Mouse (Mus musculus): ENCODE data around the gene Rfxank.

The Rfxank gene

GRCm38 (mm10) chr8:70139026-70139857, at the start of gene Rfxank, which contains the start of the genes Borcs8 and Mef2b:
TSS of gene Rfxank (minus strand) at chr8:70139154.
TSS of gene Borcs8 (plus strand) at chr8:70139499.
TSS of gene Mef2b (plus strand) at chr8:70139711.
- peak; percentile 96 for DNase-seq (ENCODE audit: extremely low spot score, low spot score)

DNA sequence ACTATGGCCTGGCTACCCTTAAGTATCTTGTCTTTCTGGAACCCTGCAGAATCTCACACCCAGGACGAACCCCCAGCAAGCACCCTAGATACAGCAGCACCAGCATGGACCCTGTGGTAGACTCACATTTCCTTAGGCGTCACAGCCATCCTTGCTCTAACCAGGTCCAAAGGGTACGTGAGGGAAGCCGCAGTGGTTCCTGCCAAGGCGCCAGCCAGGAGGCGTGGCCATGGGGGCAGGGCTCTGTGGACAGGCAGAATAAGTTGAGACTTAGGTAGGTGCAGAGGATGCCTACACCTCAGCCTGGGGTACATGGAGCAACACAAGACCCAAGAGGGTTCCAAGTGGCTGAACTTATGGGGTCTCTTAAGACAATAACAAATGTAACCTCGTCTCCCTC, 49.8 kb upstream of the Rfxank start:
- no peak for DNase-seq (ENCODE audit: extremely low spot score, low spot score)

- no peak for DNase-seq (ENCODE audit: extremely low spot score, low spot score)
These were observed 44.2 kb upstream of the Rfxank start for GRCm38 (mm10) chr8:70183194-70183593.

DNA sequence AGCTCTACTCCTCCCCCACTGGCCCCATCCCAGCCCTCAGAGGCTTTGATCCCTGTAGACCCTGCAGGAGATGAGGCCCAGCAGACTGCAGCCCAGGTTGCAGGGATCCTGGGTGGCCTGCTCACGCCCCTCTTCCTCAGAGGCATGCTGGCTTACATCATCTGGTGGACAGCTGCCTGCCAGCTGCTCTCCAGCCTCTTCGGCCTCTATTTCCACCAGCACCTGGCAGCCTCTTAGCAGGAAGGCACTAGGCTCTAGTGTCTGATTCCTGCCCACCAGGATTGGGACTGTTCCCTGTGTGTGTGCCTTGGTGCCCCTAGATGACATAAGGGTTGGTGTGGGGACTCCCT, 42.9 kb upstream of the Rfxank start:
- peak; percentile 42 for DNase-seq (ENCODE audit: extremely low spot score, low spot score)

DNA sequence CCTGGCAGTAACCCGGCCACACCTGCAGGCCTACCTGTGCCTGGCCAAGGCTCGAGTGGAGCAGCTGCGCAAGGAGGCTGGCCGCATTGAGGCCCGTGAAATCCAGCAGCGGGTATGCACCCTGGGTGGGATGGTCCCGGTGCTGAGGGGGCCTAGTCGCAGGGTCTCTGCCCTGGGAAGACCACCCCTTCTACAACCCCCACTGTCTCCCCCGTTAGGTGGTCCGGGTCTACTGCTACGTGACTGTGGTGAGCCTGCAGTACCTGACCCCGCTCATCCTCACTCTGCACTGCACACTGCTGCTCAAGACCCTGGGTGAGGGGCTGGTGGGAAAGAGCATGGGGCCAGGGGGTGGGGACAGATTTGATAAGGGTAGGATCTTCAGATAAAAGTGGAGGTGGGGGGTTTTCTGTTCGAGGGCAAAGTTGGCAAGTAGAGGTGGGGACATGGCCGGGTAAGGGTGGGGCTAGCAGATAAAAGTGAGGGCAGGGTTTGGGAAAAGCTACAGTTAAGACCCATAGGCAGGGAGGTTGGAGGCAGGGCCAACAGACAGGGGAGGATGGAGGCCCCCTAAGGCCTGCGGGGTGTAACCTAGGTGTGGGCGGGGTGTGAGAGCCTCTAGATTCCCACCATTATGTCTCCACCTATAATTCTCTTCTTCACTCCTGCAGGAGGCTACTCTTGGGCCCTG, 42.4 kb upstream of the Rfxank start:
- DNase-seq (ENCODE audit: extremely low spot score, low spot score), result no peak

DNA sequence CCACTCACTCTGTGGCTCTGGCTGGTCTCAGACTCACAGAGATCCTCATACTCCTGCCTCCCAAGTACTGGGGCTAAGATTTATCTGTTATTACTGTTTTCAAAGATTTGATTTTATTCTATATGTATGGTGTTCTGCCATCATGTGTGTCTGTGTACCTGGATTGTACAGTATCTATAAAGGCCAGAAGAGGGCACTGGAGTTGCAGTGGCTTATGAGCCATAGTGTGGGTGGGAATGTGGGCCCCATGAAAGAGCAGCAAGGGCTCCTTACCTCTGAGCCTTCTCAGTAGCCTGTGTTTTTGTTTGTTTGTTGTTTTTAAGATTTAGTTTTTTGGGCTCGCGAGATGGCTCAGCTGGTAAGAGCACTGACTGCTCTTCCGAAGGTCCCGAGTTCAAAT, 40.1 kb upstream of the Rfxank start:
- DNase-seq (ENCODE audit: extremely low spot score, low spot score), result no peak

DNA sequence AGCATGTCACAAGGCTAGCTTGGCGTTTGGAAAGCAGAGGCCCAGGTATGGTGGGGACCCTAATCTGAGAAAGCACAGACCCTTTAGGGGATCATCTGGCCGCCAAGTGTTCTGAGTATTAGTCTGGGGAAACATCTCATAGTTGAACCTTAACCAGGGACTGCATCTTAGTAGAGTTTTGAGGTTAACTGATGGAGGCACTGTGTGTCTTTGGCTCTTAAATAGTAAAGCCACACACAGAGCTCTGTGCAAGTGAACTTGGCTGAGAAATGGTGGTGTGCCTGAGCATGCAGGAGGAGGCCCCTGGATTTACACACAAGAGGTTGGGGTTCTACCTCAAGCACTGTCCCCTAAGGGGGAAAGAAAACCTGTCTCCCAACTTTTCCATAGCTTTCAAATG, 39.3 kb upstream of the Rfxank start:
- DNase-seq (ENCODE audit: extremely low spot score, low spot score), result no peak

GRCm38 (mm10) chr8:70174079-70174478, 35.1 kb upstream of the Rfxank start:
- no peak for DNase-seq (ENCODE audit: extremely low spot score, low spot score)

GRCm38 (mm10) chr8:70173320-70173719, 34.4 kb upstream of the Rfxank start:
- DNase-seq (ENCODE audit: extremely low spot score, low spot score), result no peak

- peak; percentile 88 for DNase-seq (ENCODE audit: extremely low spot score, low spot score)
These were observed 33.2 kb upstream of the Rfxank start, which contains the start of gene Tmem161a for GRCm38 (mm10) chr8:70172043-70172681. TSS of gene Tmem161a (plus strand) at chr8:70172356.

GRCm38 (mm10) chr8:70171240-70171639, 32.3 kb upstream of the Rfxank start:
- DNase-seq (ENCODE audit: extremely low spot score, low spot score), result no peak

DNA sequence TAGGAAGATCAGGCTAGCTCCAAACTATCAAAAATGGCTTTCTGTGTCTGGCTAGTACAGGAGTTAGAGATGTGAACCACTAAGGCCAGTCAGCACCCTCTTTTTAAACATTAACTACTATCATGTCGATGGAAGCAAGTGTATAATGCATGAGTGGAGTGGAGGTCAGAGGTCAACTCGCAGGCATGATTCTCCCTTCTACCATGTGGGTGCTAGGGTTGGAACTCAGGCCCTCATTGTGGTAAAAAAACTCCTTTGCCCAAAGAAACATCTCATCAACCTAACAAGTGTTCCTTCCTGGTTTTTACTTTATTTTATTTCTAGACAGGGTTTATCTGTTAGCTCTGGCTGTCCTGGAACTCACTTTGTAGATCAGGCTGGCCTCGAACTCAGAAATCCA, 31.8 kb upstream of the Rfxank start:
- DNase-seq (ENCODE audit: extremely low spot score, low spot score), result no peak

DNA sequence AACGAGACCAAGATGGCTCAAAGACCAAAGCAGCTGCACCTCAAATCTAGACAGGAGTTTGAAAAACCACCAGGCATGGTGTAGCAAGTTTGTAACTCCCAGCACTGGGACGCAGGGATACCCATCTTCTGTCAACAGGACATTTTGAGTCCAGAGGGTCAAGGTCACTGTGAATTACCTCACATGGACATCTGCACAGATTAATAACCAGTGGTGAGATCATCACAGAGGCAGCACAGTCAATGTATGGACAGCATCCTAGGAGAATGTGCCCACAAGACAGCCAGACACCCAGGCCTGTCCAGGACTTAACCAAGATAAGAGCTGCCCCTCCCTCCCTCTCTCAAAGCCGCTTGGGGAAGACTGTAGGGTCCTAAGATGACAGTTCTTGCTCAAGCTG, 31.2 kb upstream of the Rfxank start:
- no peak for DNase-seq (ENCODE audit: extremely low spot score, low spot score)

- DNase-seq (ENCODE audit: extremely low spot score, low spot score), result peak; percentile 91
These were observed 27.7 kb upstream of the Rfxank start for GRCm38 (mm10) chr8:70166504-70167110.

DNA sequence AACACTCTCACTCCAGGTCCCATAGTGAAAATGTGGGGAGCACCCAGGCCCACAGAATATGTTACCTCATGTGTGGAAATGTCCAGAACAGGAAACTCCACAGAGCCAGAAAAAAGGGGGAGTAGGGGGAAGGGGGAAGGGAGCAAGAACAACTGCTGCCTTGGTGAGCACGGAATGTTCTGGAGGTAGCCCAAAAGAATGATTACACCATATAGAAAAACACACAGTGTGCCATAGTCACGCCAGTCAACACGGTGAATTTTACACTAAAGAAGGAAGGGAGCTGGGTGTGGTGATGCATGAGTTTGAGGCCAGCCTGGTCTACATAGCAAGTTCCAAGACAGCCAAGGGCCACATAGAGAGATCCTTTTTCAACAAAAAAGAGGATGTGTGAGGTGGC, 24.4 kb upstream of the Rfxank start:
- DNase-seq (ENCODE audit: extremely low spot score, low spot score), result no peak

GRCm38 (mm10) chr8:70160015-70160414, 21.1 kb upstream of the Rfxank start:
- DNase-seq (ENCODE audit: extremely low spot score, low spot score), result no peak

- DNase-seq (ENCODE audit: extremely low spot score, low spot score), result no peak
These were observed 20.3 kb upstream of the Rfxank start for GRCm38 (mm10) chr8:70159211-70159610.

- peak; percentile 85 for DNase-seq (ENCODE audit: extremely low spot score, low spot score)
These were observed 19.3 kb upstream of the Rfxank start for GRCm38 (mm10) chr8:70158069-70158853.

- DNase-seq (ENCODE audit: extremely low spot score, low spot score), result no peak
These were observed 18.4 kb upstream of the Rfxank start for GRCm38 (mm10) chr8:70157240-70157800.

GRCm38 (mm10) chr8:70152537-70153257, 13.7 kb upstream of the Rfxank start:
- DNase-seq (ENCODE audit: extremely low spot score, low spot score), result peak; percentile 74
